Mouse (Mus musculus): ENCODE measurements around the gene Wee1.

GRCm38 (mm10) chr7:110121516-110122288 is at the start of gene Wee1:
- TF ChIP-seq POLR2A (IDR thresholded peaks at IDR 0.05; ENCODE audit: extremely low read depth, insufficient read depth, low read length) (peak; percentile 63; the same call in 1 of the 2 replicates), CTCF (IDR thresholded peaks at IDR 0.05; ENCODE audit: low read depth, low read length) (no peak)
